Mouse (Mus musculus) liver, embryonic 15.5 days (tissue): ENCODE data around the gene App. TPM values are rescaled to one million over a fixed set of nuclear protein-coding genes. Genes with fewer than 3 reads are reported as not detected.

ENCODE experiments used
- ATAC-seq: fragments of 200-750 bp; cut with Nextera tagmentation; 2 replicates; pipeline ENCODE4 v1.8.0; 2017; ENCODE audit warnings: moderate number of reproducible peaks, mild to moderate bottlenecking, moderate library complexity; ENCODE audit not compliant: insufficient read depth
- H3K27ac ChIP-seq: fragments of 300-500 bp; sonication (generic); replicated peaks from 2 replicates; pipeline ENCODE4 v1.5.1; 2015; ENCODE audit warnings: mild to moderate bottlenecking, inconsistent platforms
- H3K27me3 ChIP-seq: fragments of 300-500 bp; sonication (generic); 2 replicates; pipeline ENCODE4 v1.6.1; 2015; ENCODE audit warnings: mild to moderate bottlenecking, inconsistent platforms
- H3K36me3 ChIP-seq: fragments of 300-500 bp; sonication (generic); replicated peaks from 2 replicates; pipeline ENCODE4 v1.6.1; 2015; ENCODE audit warnings: moderate library complexity, mild to moderate bottlenecking, inconsistent platforms
- H3K4me1 ChIP-seq: fragments of 300-500 bp; sonication (generic); replicated peaks from 2 replicates; pipeline ENCODE4 v1.6.1; 2015; ENCODE audit warnings: inconsistent platforms
- H3K4me2 ChIP-seq: fragments of 300-500 bp; sonication (generic); 2 replicates; pipeline ENCODE4 v1.6.1; 2015; ENCODE audit warnings: moderate library complexity, mild to moderate bottlenecking, inconsistent platforms
- H3K4me3 ChIP-seq: fragments of 300-500 bp; sonication (generic); replicated peaks from 2 replicates; pipeline ENCODE4 v1.5.1; 2015; ENCODE audit warnings: mild to moderate bottlenecking, inconsistent platforms
- H3K9ac ChIP-seq: fragments of 300-500 bp; sonication (generic); 2 replicates; pipeline ENCODE4 v1.6.1; 2015; ENCODE audit warnings: moderate library complexity, mild to moderate bottlenecking, inconsistent platforms
- H3K9me3 ChIP-seq: fragments of 300-500 bp; sonication (generic); replicated peaks from 2 replicates; pipeline ENCODE4 v1.6.1; 2016; ENCODE audit warnings: inconsistent platforms
- WGBS: fragments of 180-500 bp; shearing (Covaris S2); methylation state at CpG from one replicate; pipeline ENCODE4 v1.1.7; 2015; ENCODE audit warnings: mixed read lengths; ENCODE audit not compliant: insufficient replicate concordance; 5-methylcytosine and 5-hydroxymethylcytosine counted together
- polyA plus RNA-seq: library from polyadenylated mRNA; unstranded; fragments of >200 nt; fragmentation: Nextera tagmentation; extraction: Ambion mirVana; gene quantifications from 2 replicates; pipeline ENCODE4 v1.2.1, GENCODE M21; 2015

The App gene
- polyA plus RNA-seq, 1 experiment from 2014 or later: 17.8 TPM

DNA sequence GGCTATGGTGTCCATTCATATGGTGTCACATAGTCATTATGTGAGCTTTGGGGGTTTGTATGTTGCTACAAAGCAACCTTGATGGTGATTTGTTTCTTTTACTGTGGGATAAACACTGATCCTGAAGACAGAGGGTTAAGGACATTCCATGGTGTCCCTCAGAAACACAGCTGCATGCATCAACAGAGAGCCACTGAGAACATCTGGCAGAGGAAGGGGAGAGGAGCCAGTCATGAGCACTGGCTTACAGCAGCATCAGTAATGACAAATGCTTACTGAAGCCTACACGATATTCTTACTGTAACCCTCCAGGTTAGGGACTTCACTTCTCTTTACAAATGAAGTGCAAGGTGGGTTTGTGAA lies 24.1 kb downstream of the App start:
- Histone ChIP-seq H3K27me3 (no peaks in the 10 kb centered on the region), H3K4me1 (peaks cover 12% of the 10 kb centered on the region), H3K27ac (no peak overlapping the region), H3K9me3 (no peaks in the 10 kb centered on the region), H3K4me3 (no peak overlapping the region), H3K36me3 (no peaks in the 10 kb centered on the region), H3K4me2 (no peak overlapping the region), H3K9ac (no peak overlapping the region)
- ATAC-seq: no peak
- WGBS: 54% methylated on average over 1 of the region's 1 CpGs

DNA sequence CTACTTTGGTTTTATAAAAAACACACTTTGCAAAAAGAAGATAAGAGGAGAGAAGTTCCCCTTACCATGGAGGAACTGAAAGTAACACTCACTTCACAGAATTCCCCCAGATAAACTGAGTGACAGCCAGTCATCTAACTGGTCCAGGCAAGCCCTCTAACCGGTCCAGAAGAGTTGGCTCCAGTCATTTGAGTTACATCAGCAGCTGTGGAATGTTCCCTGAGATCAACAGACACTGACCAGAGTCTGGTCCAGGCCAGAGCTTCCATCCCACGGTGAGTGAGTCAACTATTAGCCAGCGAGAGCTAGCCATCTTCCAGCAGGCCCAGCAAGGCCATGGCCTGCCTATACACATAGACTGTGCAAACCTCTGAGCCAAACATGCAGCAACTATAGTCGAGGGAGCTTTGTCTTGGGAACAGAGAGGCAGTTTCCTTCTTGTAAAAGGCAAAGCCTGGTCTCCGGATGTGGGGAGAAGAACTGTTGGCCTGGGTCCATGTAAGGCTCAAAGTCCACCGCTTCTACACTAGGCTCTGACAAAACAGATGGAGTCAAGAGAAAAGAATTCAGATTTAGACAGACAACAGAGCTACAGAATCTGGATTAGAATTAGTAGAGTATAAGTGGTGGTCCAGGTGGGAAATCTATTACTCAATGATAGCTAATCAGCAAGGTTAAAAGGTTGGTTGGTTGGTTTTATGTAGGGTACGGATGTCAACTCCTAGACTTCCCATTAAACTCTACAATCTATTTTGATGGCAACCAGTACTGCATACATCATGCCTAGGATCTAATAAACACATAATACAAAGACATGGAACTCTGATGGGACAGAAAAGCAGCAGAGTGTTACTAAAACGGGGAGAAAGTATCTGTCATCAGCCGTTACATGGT lies 24.7 kb downstream of the App start:
- Histone ChIP-seq H3K9ac (no peak overlapping the region), H3K4me2 (no peak overlapping the region), H3K27ac (no peak overlapping the region), H3K36me3 (no peaks in the 10 kb centered on the region), H3K27me3 (no peaks in the 10 kb centered on the region), H3K9me3 (no peaks in the 10 kb centered on the region), H3K4me3 (no peak overlapping the region), H3K4me1 (peaks cover 12% of the 10 kb centered on the region)
- peak; percentile 54; the same call in 1 of the 2 replicates for ATAC-seq
- WGBS: 50% methylated on average over 9 of the region's 9 CpGs

DNA sequence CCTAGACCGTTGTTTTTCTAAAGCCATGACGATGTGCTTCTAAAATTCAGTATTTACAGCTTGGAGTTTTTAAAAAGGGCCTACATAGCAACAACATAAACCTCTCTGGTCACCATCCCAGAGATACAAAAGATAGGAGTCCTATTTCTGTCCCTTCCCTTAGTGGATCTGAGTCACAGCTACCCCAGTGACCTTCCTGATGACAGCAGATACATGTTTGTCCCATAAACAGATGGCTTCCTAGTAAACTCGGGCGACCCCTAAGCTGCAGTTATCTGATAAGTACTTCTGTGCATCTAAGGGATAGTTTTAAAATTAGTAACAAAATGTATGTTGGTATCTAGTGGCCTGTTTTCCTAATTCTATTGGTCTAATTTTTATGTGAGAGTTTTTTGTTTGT lies 26.1 kb downstream of the App start:
- peaks cover 8% of the 10 kb centered on the region; the same call in 1 of the 2 replicates for H3K4me1 ChIP-seq
- H3K36me3 ChIP-seq: no peaks in the 10 kb centered on the region
- no peaks in the 10 kb centered on the region for H3K9me3 ChIP-seq
- ATAC-seq: no peak
- WGBS: 44% methylated on average over 4 of the region's 4 CpGs
- no peak overlapping the region for H3K4me2 ChIP-seq
- H3K9ac ChIP-seq: no peak overlapping the region
- H3K4me3 ChIP-seq: no peak overlapping the region
- no peaks in the 10 kb centered on the region for H3K27me3 ChIP-seq
- H3K27ac ChIP-seq: no peak overlapping the region

DNA sequence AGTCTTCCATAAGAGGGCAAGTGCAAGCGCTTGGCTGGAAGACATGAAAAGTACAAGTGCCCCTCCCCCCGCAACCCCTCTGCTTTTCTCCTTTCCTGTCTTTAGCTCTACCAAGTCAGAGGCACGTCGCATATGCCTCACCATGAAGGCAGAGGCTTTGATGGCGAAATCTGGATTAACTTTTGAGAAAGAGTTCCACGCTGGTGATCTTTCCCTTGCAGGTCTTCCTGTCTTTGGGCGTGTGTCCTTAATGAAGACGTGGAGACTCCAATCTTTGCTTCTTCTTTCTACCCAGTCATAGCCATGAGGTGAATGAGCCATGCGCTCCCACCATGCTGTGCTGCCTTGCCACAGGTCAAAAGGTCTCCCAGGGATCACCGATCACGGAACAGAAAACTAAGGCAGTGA lies 27.8 kb downstream of the App start:
- no peaks in the 10 kb centered on the region for H3K9me3 ChIP-seq
- peaks cover 8% of the 10 kb centered on the region; the same call in 1 of the 2 replicates for H3K4me1 ChIP-seq
- ATAC-seq: no peak
- H3K4me3 ChIP-seq: no peak overlapping the region
- H3K9ac ChIP-seq: no peak overlapping the region
- H3K27ac ChIP-seq: no peak overlapping the region
- no peak overlapping the region for H3K4me2 ChIP-seq
- no peaks in the 10 kb centered on the region for H3K27me3 ChIP-seq
- 74% methylated on average over 11 of the region's 11 CpGs for WGBS
- no peaks in the 10 kb centered on the region for H3K36me3 ChIP-seq

DNA sequence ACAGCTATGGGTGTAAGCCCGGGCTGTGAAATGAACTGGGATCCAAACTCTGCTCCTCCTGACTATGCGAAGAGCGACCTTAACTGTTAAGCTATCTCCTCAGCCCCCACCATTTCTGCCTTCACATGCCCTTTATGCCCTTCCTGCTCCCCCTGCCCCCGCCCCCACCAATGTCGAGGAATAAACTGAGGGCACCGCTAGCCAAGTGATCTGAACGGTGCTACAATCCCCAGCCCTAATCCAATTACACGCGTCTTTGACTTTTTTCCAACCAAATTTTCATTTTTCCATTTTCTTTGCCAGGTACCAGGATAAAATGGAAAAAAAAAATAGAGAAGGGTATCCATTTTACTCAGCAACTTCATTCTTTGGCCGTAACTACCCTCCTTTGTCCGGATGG lies 28.2 kb downstream of the App start:
- H3K9me3 ChIP-seq: no peaks in the 10 kb centered on the region
- H3K27me3 ChIP-seq: no peaks in the 10 kb centered on the region
- H3K27ac ChIP-seq: no peak overlapping the region
- H3K4me3 ChIP-seq: no peak overlapping the region
- ATAC-seq: no peak
- no peak overlapping the region for H3K4me2 ChIP-seq
- no peaks in the 10 kb centered on the region for H3K36me3 ChIP-seq
- H3K9ac ChIP-seq: no peak overlapping the region
- H3K4me1 ChIP-seq: peaks cover 8% of the 10 kb centered on the region; the same call in 1 of the 2 replicates
- 76% methylated on average over 11 of the region's 11 CpGs for WGBS

DNA sequence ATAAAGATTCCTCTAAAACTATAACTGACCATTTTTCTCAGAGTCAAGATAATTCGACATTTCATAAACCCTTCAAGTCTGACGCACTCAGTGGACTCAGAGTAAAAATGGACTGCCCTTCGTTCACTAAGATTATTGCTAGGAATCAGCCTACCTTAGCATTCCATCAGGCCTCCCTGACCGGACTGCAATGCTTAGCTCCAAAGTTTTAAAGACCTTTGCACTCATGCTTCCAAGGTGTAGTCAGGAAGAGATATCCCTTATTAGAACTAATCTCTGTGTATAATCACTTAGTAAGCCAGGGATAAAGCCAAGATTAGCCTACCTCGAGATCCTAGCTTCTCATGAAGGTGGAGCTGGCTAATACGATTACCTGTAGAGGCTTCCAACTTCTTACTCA lies 29.2 kb downstream of the App start:
- ATAC-seq: no peak
- no peaks in the 10 kb centered on the region for H3K9me3 ChIP-seq
- H3K9ac ChIP-seq: no peak overlapping the region
- no peak overlapping the region for H3K27ac ChIP-seq
- peaks cover 8% of the 10 kb centered on the region; the same call in 1 of the 2 replicates for H3K4me1 ChIP-seq
- no peak overlapping the region for H3K4me3 ChIP-seq
- no peak overlapping the region for H3K4me2 ChIP-seq
- 67% methylated on average over 6 of the region's 6 CpGs for WGBS
- no peaks in the 10 kb centered on the region for H3K36me3 ChIP-seq
- H3K27me3 ChIP-seq: no peaks in the 10 kb centered on the region

DNA sequence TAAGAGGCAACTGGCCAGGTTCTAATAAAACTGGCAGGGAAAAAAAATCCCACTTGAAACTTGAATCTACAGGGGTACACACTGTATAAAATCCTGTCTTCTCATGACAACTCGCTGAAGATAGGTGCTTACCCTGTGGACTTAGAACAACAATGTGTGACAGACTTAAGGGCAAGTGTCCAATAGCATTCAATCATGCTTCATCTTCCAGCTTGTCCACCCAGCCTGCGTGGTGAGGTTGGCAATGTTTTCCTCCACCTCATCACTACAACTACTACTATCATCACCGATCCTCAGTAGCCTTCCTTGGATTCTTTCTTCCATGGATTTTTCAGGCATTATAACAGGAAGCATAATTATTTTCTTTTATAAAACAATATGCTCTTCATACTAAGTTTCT lies 29.7 kb downstream of the App start:
- H3K36me3 ChIP-seq: no peaks in the 10 kb centered on the region
- 66% methylated on average over 3 of the region's 3 CpGs for WGBS
- no peak overlapping the region for H3K9ac ChIP-seq
- no peaks in the 10 kb centered on the region for H3K9me3 ChIP-seq
- H3K4me2 ChIP-seq: no peak overlapping the region
- no peaks in the 10 kb centered on the region for H3K27me3 ChIP-seq
- ATAC-seq: no peak
- H3K4me1 ChIP-seq: peaks cover 7% of the 10 kb centered on the region; the same call in 1 of the 2 replicates
- no peak overlapping the region for H3K4me3 ChIP-seq
- no peak overlapping the region for H3K27ac ChIP-seq

DNA sequence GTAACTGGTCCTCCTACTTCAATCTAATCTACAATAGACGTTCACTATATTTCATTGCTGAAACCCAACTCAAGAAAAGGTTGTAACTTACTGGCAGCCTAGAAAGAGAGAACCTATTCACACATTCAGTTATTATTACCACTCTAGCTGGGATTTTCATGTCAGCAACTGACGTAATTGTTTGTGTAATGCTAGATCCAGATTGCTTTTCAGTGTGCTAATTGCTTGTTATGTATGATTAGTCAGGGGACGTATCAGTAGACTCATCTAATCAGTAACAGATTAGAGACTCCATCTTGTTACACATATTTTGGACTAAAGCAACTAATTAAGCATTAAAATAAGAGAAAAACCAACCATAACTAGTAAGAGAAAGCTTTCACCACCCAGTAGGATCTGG lies 30.4 kb downstream of the App start:
- H3K36me3 ChIP-seq: no peaks in the 10 kb centered on the region
- no peak overlapping the region for H3K4me2 ChIP-seq
- no peaks in the 10 kb centered on the region for H3K9me3 ChIP-seq
- 49% methylated on average over 3 of the region's 3 CpGs for WGBS
- no peaks in the 10 kb centered on the region for H3K27me3 ChIP-seq
- H3K27ac ChIP-seq: no peak overlapping the region
- no peak overlapping the region for H3K9ac ChIP-seq
- no peaks in the 10 kb centered on the region for H3K4me1 ChIP-seq
- no peak overlapping the region for H3K4me3 ChIP-seq
- no peak for ATAC-seq

DNA sequence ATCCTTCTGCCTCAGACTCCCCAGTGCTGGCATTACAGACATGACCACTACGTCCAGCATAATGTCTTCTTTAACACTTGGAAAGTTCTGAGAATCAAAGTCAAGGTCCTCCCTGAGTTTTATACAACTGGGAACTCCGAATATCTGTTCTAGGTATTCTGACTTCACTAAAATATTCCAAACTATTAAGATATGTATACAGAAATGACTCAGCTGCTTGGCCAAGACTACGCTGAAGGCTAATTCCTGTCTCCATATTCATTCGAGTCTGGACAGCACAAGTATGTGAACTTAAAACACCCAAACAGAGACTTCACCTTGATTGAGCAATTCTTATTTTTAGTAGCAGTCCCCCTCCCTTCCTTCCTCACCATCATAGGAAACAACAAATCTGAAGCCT lies 32.2 kb downstream of the App start:
- no peak overlapping the region for H3K9ac ChIP-seq
- 70% methylated on average over 4 of the region's 4 CpGs for WGBS
- H3K4me3 ChIP-seq: no peak overlapping the region
- H3K36me3 ChIP-seq: no peaks in the 10 kb centered on the region
- no peaks in the 10 kb centered on the region for H3K4me1 ChIP-seq
- H3K4me2 ChIP-seq: no peak overlapping the region
- H3K27ac ChIP-seq: no peak overlapping the region
- no peak for ATAC-seq
- no peaks in the 10 kb centered on the region for H3K27me3 ChIP-seq
- H3K9me3 ChIP-seq: no peaks in the 10 kb centered on the region

DNA sequence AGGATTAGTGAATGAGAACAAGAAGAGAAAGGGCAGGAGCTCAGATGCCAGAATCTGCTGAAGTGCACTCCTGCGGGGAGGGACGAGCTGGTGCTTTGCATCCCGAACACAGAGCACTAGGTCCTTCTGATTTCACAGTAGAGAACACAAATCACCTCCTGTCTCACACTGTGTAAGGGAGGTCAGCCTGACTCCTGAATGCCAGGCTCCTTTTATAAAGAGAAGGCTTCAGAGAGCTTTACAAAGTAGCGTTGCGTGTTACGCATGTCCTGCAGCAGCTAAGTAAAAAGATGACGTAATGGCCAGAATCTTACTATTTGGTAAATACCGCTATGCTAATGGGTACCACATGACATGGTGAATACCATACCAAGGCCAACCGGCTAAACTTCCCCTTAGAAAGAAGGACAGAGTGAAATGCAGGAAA lies 34.4 kb downstream of the App start:
- Histone ChIP-seq H3K4me2 (no peak overlapping the region), H3K36me3 (no peaks in the 10 kb centered on the region), H3K27ac (no peak overlapping the region), H3K9ac (no peak overlapping the region), H3K9me3 (no peaks in the 10 kb centered on the region), H3K4me1 (no peaks in the 10 kb centered on the region), H3K27me3 (no peaks in the 10 kb centered on the region), H3K4me3 (no peak overlapping the region)
- 72% methylated on average over 9 of the region's 9 CpGs for WGBS
- ATAC-seq: no peak

DNA sequence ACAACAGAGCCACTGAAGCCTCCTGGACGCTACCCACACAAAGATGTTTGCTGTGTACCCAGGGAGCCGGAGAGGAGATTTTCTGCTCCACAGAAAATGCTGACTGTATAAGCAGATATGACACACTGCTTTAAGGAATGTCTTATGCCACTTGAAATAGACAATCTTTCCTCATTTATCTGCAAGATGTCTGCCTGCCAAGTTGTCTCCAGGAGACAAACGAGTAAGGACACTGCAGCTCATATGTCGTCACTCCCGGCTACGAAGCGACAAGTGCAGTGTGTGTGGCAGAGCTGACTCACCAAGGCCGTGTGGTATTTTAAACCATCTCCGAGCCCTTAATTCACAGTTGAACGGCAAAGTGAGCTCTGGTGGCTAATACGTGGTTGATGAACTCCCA lies 36.2 kb downstream of the App start:
- 74% methylated on average over 11 of the region's 11 CpGs for WGBS

DNA sequence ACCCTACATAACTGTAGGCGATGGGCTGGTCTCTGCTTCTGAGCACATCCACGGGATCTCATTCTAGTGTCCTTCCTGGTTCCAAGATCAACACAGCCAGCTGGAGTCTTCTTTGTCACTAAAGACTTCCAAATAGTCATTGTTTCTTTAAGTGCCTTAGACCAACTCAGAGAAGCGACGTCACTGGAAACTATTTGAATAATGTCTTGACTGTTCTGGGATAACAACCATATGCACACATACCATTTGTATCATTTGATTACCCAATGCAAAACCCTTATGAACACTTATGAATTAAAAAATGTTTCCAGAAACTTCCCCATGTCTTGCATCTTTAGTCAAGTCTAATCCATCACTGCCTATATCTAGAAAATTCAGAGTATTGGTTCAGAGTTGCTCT lies 37.5 kb downstream of the App start:
- Histone ChIP-seq H3K27ac (no peak overlapping the region), H3K9ac (no peak overlapping the region), H3K4me2 (no peak overlapping the region), H3K9me3 (no peaks in the 10 kb centered on the region), H3K4me1 (peaks cover 19% of the 10 kb centered on the region), H3K36me3 (no peaks in the 10 kb centered on the region), H3K27me3 (no peaks in the 10 kb centered on the region), H3K4me3 (no peak overlapping the region)
- no peak for ATAC-seq
- 65% methylated on average over 4 of the region's 4 CpGs for WGBS

More for the DNA sequence above, 36.2 kb downstream of the App start:
- no peak overlapping the region for H3K9ac ChIP-seq
- H3K36me3 ChIP-seq: no peaks in the 10 kb centered on the region
- ATAC-seq: no peak
- H3K4me2 ChIP-seq: no peak overlapping the region
- H3K4me3 ChIP-seq: no peak overlapping the region
- peaks cover 12% of the 10 kb centered on the region for H3K4me1 ChIP-seq
- H3K9me3 ChIP-seq: no peaks in the 10 kb centered on the region
- H3K27me3 ChIP-seq: no peaks in the 10 kb centered on the region
- H3K27ac ChIP-seq: no peak overlapping the region
